Mouse (Mus musculus): ENCODE results near the gene Twnk. TPM values are rescaled to one million over a fixed set of nuclear protein-coding genes. Genes with fewer than 3 reads are reported as not detected.

The Twnk gene
- polyA plus RNA-seq, 1 experiment from 2014 or later: 27.0 TPM

GRCm38 (mm10) chr19:45007021-45007420 is 1.6 kb downstream of the Twnk start:
- WGBS: 40% methylated on average over 17 of the region's 17 CpGs
- Histone ChIP-seq H3K36me3 (peaks cover 60% of the 10 kb centered on the region), H3K9me3 (no peaks in the 10 kb centered on the region), H3K4me3 (peak overlapping the region; percentile 91), H3K27me3 (ENCODE audit: insufficient read depth, poor library complexity, severe bottlenecking) (no peaks in the 10 kb centered on the region), H3K27ac (peak overlapping the region; percentile 88), H3K4me1 (peaks cover 24% of the 10 kb centered on the region)
- no peak for DNase-seq (ENCODE audit: low spot score)

- Histone ChIP-seq H3K27me3 (ENCODE audit: insufficient read depth, poor library complexity, severe bottlenecking) (no peaks in the 10 kb centered on the region), H3K9me3 (no peaks in the 10 kb centered on the region), H3K27ac (peak overlapping the region; percentile 88), H3K4me1 (peaks cover 24% of the 10 kb centered on the region), H3K4me3 (peak overlapping the region; percentile 91), H3K36me3 (peaks cover 64% of the 10 kb centered on the region)
- DNase-seq (ENCODE audit: low spot score): no peak
- 88% methylated on average over 20 of the region's 20 CpGs for WGBS
Measured at GRCm38 (mm10) chr19:45007425-45008191, 2.1 kb downstream of the Twnk start.

GRCm38 (mm10) chr19:45010646-45011045 is 5.2 kb downstream of the Twnk start:
- Histone ChIP-seq H3K4me3 (no peak overlapping the region), H3K4me1 (peaks cover 37% of the 10 kb centered on the region), H3K27ac (no peak overlapping the region), H3K9me3 (no peaks in the 10 kb centered on the region), H3K36me3 (peaks cover 44% of the 10 kb centered on the region), H3K27me3 (ENCODE audit: insufficient read depth, poor library complexity, severe bottlenecking) (no peaks in the 10 kb centered on the region)
- 83% methylated on average over 4 of the region's 4 CpGs for WGBS
- no peak for DNase-seq (ENCODE audit: low spot score)

- DNase-seq (ENCODE audit: low spot score): no peak
- Histone ChIP-seq H3K27ac (no peak overlapping the region), H3K36me3 (peaks cover 44% of the 10 kb centered on the region), H3K9me3 (no peaks in the 10 kb centered on the region), H3K4me1 (peaks cover 46% of the 10 kb centered on the region), H3K27me3 (ENCODE audit: insufficient read depth, poor library complexity, severe bottlenecking) (no peaks in the 10 kb centered on the region), H3K4me3 (no peak overlapping the region)
- 81% methylated on average over 8 of the region's 8 CpGs for WGBS
Measured at GRCm38 (mm10) chr19:45012219-45012618, 6.8 kb downstream of the Twnk start.

- H3K4me3 ChIP-seq: no peak overlapping the region
- H3K4me1 ChIP-seq: peaks cover 45% of the 10 kb centered on the region
- no peak overlapping the region for H3K27ac ChIP-seq
- peaks cover 44% of the 10 kb centered on the region for H3K36me3 ChIP-seq
- no peaks in the 10 kb centered on the region for H3K27me3 ChIP-seq (ENCODE audit: insufficient read depth, poor library complexity, severe bottlenecking)
- DNase-seq (ENCODE audit: low spot score): no peak
- no peaks in the 10 kb centered on the region for H3K9me3 ChIP-seq
- WGBS: 49% methylated on average over 6 of the region's 6 CpGs
Measured at GRCm38 (mm10) chr19:45012636-45013035, 7.2 kb downstream of the Twnk start.

- Histone ChIP-seq H3K36me3 (peaks cover 34% of the 10 kb centered on the region), H3K4me3 (peak overlapping the region; percentile 82), H3K4me1 (peaks cover 47% of the 10 kb centered on the region), H3K27me3 (ENCODE audit: insufficient read depth, poor library complexity, severe bottlenecking) (no peaks in the 10 kb centered on the region), H3K27ac (peak overlapping the region; percentile 99), H3K9me3 (no peaks in the 10 kb centered on the region)
- WGBS: 60% methylated on average over 6 of the region's 6 CpGs
- DNase-seq (ENCODE audit: low spot score): no peak
Measured at GRCm38 (mm10) chr19:45013581-45014225, 8.2 kb downstream of the Twnk start.

- no peak for DNase-seq (ENCODE audit: low spot score)
- H3K27ac ChIP-seq: peak within 1 kb of the TSS; percentile 99
- no peaks in the 10 kb centered on the region for H3K9me3 ChIP-seq
- WGBS: 3% methylated on average over 10 of the region's 10 CpGs
- H3K4me3 ChIP-seq: peak within 1 kb of the TSS; percentile 82
- peaks cover 29% of the 10 kb centered on the region for H3K36me3 ChIP-seq
- H3K4me1 ChIP-seq: peaks cover 54% of the 10 kb centered on the region
- no peaks in the 10 kb centered on the region for H3K27me3 ChIP-seq (ENCODE audit: insufficient read depth, poor library complexity, severe bottlenecking)
Measured at GRCm38 (mm10) chr19:45014335-45014971, 9.0 kb downstream of the Twnk start, which contains the start of gene Lzts2. Lzts2 (plus strand) TSS chr19:45014414.

GRCm38 (mm10) chr19:45014981-45015402 is 9.5 kb downstream of the Twnk start:
- DNase-seq (ENCODE audit: low spot score): no peak
- peaks cover 60% of the 10 kb centered on the region for H3K4me1 ChIP-seq
- peak overlapping the region; percentile 99 for H3K27ac ChIP-seq
- H3K36me3 ChIP-seq: peaks cover 24% of the 10 kb centered on the region
- no peaks in the 10 kb centered on the region for H3K9me3 ChIP-seq
- peak overlapping the region; percentile 82 for H3K4me3 ChIP-seq
- no peaks in the 10 kb centered on the region for H3K27me3 ChIP-seq (ENCODE audit: insufficient read depth, poor library complexity, severe bottlenecking)
- under 1% methylated on average over 25 of the region's 25 CpGs for WGBS

GRCm38 (mm10) chr19:45015518-45016281 is 10.2 kb downstream of the Twnk start:
- peak overlapping the region; percentile 82 for H3K4me3 ChIP-seq

GRCm38 (mm10) chr19:45016341-45017215 is 11.1 kb downstream of the Twnk start:
- Histone ChIP-seq H3K27ac (peak overlapping the region; percentile 99), H3K9me3 (no peaks in the 10 kb centered on the region), H3K36me3 (peaks cover 21% of the 10 kb centered on the region), H3K4me3 (peak overlapping the region; percentile 82), H3K4me1 (peaks cover 76% of the 10 kb centered on the region), H3K27me3 (ENCODE audit: insufficient read depth, poor library complexity, severe bottlenecking) (no peaks in the 10 kb centered on the region)
- DNase-seq (ENCODE audit: low spot score): peak; percentile 85
- WGBS: under 1% methylated on average over 16 of the region's 18 CpGs

More at GRCm38 (mm10) chr19:45015518-45016281, 10.2 kb downstream of the Twnk start:
- DNase-seq (ENCODE audit: low spot score): peak; percentile 92
- Histone ChIP-seq H3K9me3 (no peaks in the 10 kb centered on the region), H3K36me3 (peaks cover 22% of the 10 kb centered on the region), H3K4me1 (peaks cover 67% of the 10 kb centered on the region), H3K27ac (peak overlapping the region; percentile 99), H3K27me3 (ENCODE audit: insufficient read depth, poor library complexity, severe bottlenecking) (no peaks in the 10 kb centered on the region)
- WGBS: under 1% methylated on average over 34 of the region's 34 CpGs

- peak overlapping the region; percentile 82 for H3K4me3 ChIP-seq
- peak; percentile 92 for DNase-seq (ENCODE audit: low spot score)
- H3K36me3 ChIP-seq: peaks cover 22% of the 10 kb centered on the region
- peaks cover 77% of the 10 kb centered on the region for H3K4me1 ChIP-seq
- H3K27me3 ChIP-seq (ENCODE audit: insufficient read depth, poor library complexity, severe bottlenecking): no peaks in the 10 kb centered on the region
- WGBS: under 1% methylated on average over 26 of the region's 27 CpGs
- peak overlapping the region; percentile 99 for H3K27ac ChIP-seq
- no peaks in the 10 kb centered on the region for H3K9me3 ChIP-seq
Measured at GRCm38 (mm10) chr19:45017216-45017771, 11.8 kb downstream of the Twnk start.
